Mouse (Mus musculus) small intestine, adult 2 months (tissue): ENCODE measurements around the gene Triobp. TPM values are rescaled to one million over a fixed set of nuclear protein-coding genes. Genes with fewer than 3 reads are reported as not detected.
A peak's percentile ranks its signal among the peaks of the same experiment; 100 is the strongest.

Source experiments
- H3K27ac ChIP-seq: fragments of 200-500 bp; 2 replicates; pipeline ENCODE4 v1.5.1; 2012; ENCODE audit warnings: low read depth, low read length, control low read depth, inconsistent platforms; ENCODE audit not compliant: insufficient read depth
- H3K27me3 ChIP-seq: fragments of 200-500 bp; 2 replicates; pipeline ENCODE4 v1.6.1; 2012; ENCODE audit warnings: mild to moderate bottlenecking, moderate library complexity, low read length, inconsistent platforms; ENCODE audit not compliant: control insufficient read depth, insufficient read depth
- H3K36me3 ChIP-seq: fragments of 200-500 bp; 2 replicates; pipeline ENCODE4 v1.6.1; 2012; ENCODE audit warnings: mild to moderate bottlenecking, low read length, control low read depth, inconsistent platforms; ENCODE audit not compliant: control insufficient read depth, insufficient read depth
- H3K4me1 ChIP-seq: fragments of 200-500 bp; 2 replicates; pipeline ENCODE4 v1.6.1; 2012; ENCODE audit warnings: low read length, inconsistent platforms, mixed read lengths; ENCODE audit not compliant: control insufficient read depth, insufficient read depth, insufficient read length
- H3K4me3 ChIP-seq: fragments of 200-500 bp; 2 replicates; pipeline ENCODE4 v1.5.1; 2012; ENCODE audit warnings: low read depth, mild to moderate bottlenecking, control low read depth, inconsistent platforms, low read length, moderate library complexity
- CTCF ChIP-seq: fragments of 200-500 bp; IDR thresholded peaks from 2 replicates; pipeline ENCODE4 v1.5.1; 2012; ENCODE audit warnings: low read depth, mild to moderate bottlenecking, control low read depth, inconsistent platforms, low read length, moderate library complexity, mixed read lengths; ENCODE audit not compliant: insufficient replicate concordance, insufficient read length; ENCODE audit errors: extremely low read depth
- POLR2A ChIP-seq: fragments of 200-500 bp; IDR thresholded peaks from 2 replicates; pipeline ENCODE4 v1.6.1; 2012; ENCODE audit warnings: low read depth, mild to moderate bottlenecking, control low read depth, inconsistent platforms, low read length, moderate library complexity
- WGBS: fragments of 180-500 bp; shearing (Covaris S2); methylation state at CpG from one replicate; pipeline ENCODE4 v1.1.7; 2018; 5-methylcytosine and 5-hydroxymethylcytosine counted together
- polyA plus RNA-seq: library from polyadenylated mRNA; depleted of rRNA; stranded (reverse); fragments of >200 nt; gene quantifications from 2 replicates; pipeline ENCODE4 v1.2.3, GENCODE M21; 2012

Triobp gene
- polyA plus RNA-seq, 1 experiment: 123 TPM

GRCm38 (mm10) chr15:78962885-78963284 is 15.4 kb downstream of the Triobp start:
- Histone ChIP-seq H3K27ac (no peak overlapping the region), H3K4me3 (no peak overlapping the region), H3K27me3 (no peaks in the 10 kb centered on the region), H3K4me1 (peaks cover 6% of the 10 kb centered on the region; the same call in 1 of the 2 replicates), H3K36me3 (no peaks in the 10 kb centered on the region)
- no peak for TF ChIP-seq POLR2A
- TF ChIP-seq CTCF: peak; percentile 61; the same call in 1 of the 2 replicates
- 21% methylated on average over 2 of the region's 2 CpGs for WGBS

GRCm38 (mm10) chr15:78971626-78972025 is 24.1 kb downstream of the Triobp start:
- no peaks in the 10 kb centered on the region for H3K27me3 ChIP-seq
- TF ChIP-seq POLR2A (no peak), CTCF (no peak)
- H3K4me1 ChIP-seq: no peaks in the 10 kb centered on the region
- no peak overlapping the region for H3K27ac ChIP-seq
- H3K36me3 ChIP-seq: no peaks in the 10 kb centered on the region
- 58% methylated on average over 6 of the region's 6 CpGs for WGBS
- no peak overlapping the region for H3K4me3 ChIP-seq

GRCm38 (mm10) chr15:78973950-78974349 is 26.4 kb downstream of the Triobp start:
- no peaks in the 10 kb centered on the region for H3K27me3 ChIP-seq
- TF ChIP-seq POLR2A (no peak), CTCF (no peak)
- H3K27ac ChIP-seq: no peak overlapping the region
- no peak overlapping the region for H3K4me3 ChIP-seq
- H3K36me3 ChIP-seq: no peaks in the 10 kb centered on the region
- WGBS: 75% methylated on average over 7 of the region's 7 CpGs
- no peaks in the 10 kb centered on the region for H3K4me1 ChIP-seq

- no peaks in the 10 kb centered on the region for H3K36me3 ChIP-seq
- no peaks in the 10 kb centered on the region for H3K27me3 ChIP-seq
- H3K4me1 ChIP-seq: no peaks in the 10 kb centered on the region
- H3K4me3 ChIP-seq: no peak overlapping the region
- H3K27ac ChIP-seq: no peak overlapping the region
- 91% methylated on average over 8 of the region's 8 CpGs for whole genome bisulfite sequencing
- TF ChIP-seq POLR2A: no peak
- TF ChIP-seq CTCF: no peak
Measured at GRCm38 (mm10) chr15:78977676-78978159, 30.2 kb downstream of the Triobp start.

GRCm38 (mm10) chr15:78978875-78979274 is 31.4 kb downstream of the Triobp start:
- WGBS: 18% methylated on average over 4 of the region's 4 CpGs
- Histone ChIP-seq H3K36me3 (no peaks in the 10 kb centered on the region), H3K4me1 (peaks cover 2% of the 10 kb centered on the region; the same call in 1 of the 2 replicates), H3K27ac (0 out of 2 replicates have a peak overlapping the region, but pooled peaks have one; percentile 28), H3K27me3 (no peaks in the 10 kb centered on the region), H3K4me3 (no peak overlapping the region)
- no peak for TF ChIP-seq CTCF
- no peak for TF ChIP-seq POLR2A

GRCm38 (mm10) chr15:78980084-78980483 is 32.6 kb downstream of the Triobp start:
- 93% methylated on average over 4 of the region's 4 CpGs for WGBS

GRCm38 (mm10) chr15:78982658-78983435 is 35.3 kb downstream of the Triobp start:
- Histone ChIP-seq H3K4me1 (peaks cover 10% of the 10 kb centered on the region), H3K27me3 (no peaks in the 10 kb centered on the region), H3K36me3 (peaks cover 5% of the 10 kb centered on the region; the same call in 1 of the 2 replicates), H3K27ac (peak overlapping the region; percentile 99), H3K4me3 (peak overlapping the region; percentile 95)
- 1% methylated on average over 62 of the region's 67 CpGs for WGBS
- TF ChIP-seq CTCF (no peak), POLR2A (peak; percentile 59; the same call in 1 of the 2 replicates)

More at GRCm38 (mm10) chr15:78980084-78980483, 32.6 kb downstream of the Triobp start:
- H3K36me3 ChIP-seq: no peaks in the 10 kb centered on the region
- no peak overlapping the region for H3K4me3 ChIP-seq
- no peaks in the 10 kb centered on the region for H3K27me3 ChIP-seq
- no peak overlapping the region for H3K27ac ChIP-seq
- peaks cover 10% of the 10 kb centered on the region for H3K4me1 ChIP-seq
- TF ChIP-seq POLR2A (no peak), CTCF (no peak)
